Mouse (Mus musculus): ENCODE measurements around the gene Prr15.

Gene Prr15

DNA sequence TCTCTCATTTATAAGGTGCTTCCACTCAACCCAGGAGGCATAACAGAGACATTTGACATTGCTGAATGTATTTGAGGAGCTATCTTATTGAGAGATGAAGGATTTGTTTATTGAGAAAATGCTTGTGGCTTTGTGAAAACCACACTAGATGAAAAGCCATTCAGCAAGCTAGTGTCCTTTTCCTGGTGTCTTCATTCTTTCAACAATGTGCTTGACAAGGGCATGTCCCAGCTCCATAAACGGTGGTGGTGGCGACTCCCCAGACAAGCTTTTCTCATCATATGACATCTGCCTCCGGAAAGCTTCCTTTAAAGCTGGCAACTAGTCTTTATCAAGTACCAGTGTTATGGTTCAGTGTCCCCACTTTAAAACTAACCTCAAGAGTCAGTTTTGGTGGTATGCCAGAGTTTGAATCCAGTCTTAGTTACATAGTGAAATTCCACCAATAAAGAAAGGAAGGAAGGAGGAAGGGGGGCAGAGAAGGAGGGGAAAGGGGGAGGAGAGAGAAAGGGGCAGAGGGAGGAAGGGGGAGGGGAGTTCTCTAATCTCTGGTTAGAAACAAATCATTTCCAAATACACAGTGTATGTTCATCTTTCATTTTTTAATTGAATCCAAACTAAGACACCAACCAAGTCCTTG, at the start of gene Prr15:
Gene Prr15, plus strand, starts transcription at position 590 of the 640 bp plus-strand sequence.
- DNase-seq = no peak

DNA sequence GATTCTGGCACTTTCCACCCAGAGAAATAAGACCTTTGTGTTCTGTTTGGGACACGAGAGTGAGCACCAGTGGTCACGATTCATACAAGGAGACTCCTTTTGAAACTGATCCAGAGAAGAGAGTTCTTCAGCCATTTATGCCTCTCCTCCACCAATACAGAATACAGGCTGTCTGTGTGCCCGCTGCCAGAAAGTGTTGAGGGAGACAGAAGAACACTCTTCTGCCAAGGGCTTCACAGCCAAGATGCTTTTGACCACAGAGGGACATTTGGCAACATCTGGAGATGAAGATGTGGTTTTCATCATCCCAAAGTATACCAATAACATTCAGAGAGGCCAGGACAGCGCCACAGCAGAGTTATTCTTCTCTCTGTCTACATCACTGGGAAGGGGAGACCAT, 48.4 kb upstream of the Prr15 start:
- no peak for DNase-seq

DNA sequence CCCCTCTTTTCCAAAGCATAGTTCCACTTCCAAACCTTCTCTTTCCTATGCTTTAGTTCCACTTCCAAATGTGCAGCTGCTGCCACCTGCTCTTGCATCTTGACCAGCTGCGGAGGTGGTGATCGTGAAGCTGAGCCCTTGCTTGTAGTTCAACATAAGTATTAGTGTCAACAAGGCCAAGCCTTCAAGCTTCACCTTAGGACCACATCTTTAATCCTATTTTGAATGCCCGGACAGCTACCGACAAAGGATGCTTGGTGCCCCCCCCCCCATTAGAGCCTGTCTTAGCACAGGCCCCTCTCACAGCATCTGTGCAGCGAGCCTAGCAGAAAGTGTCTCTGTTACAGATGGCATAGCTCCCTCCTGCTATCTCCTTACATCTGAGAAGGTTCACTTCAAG, 47.8 kb upstream of the Prr15 start:
- DNase-seq = no peak

DNA sequence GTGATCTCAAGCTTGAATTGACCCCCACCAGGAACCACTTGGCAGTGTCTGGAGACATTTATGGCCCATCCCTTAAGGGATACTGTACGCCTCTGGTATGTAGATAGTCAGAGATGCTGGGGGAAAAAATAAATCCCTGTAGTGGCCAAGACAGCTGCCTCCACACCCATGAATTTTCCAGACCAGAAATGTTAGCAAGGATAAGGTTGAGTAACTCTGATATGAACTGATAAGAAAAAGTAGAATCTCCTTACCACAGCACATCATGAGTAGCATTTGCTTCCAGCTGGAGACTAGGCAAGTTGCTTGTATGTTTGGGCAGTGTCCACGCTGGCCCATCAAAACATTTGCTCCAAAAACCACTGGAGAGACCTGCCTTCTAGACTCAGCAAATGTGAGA, 47.0 kb upstream of the Prr15 start:
- DNase-seq = no peak

DNA sequence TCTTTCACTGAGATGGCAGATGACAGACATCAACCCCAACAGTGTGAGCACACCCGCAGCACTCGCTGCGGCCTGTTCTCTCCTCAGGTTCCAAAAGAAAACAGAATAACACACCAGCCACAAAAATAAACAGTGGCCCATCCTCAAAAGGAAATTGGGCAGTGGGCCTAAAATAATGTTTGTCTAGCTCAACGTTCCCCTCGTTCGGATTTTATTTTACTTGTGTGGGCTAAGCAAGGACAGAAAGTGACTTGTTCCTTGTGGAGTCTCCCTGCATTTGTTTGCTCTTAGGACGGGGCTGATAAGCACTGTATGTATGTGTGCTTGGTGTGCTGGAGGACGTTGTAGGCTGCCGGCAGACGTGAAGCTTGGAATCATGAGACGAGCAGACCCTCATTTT, 46.2 kb upstream of the Prr15 start:
- DNase-seq = no peak

DNA sequence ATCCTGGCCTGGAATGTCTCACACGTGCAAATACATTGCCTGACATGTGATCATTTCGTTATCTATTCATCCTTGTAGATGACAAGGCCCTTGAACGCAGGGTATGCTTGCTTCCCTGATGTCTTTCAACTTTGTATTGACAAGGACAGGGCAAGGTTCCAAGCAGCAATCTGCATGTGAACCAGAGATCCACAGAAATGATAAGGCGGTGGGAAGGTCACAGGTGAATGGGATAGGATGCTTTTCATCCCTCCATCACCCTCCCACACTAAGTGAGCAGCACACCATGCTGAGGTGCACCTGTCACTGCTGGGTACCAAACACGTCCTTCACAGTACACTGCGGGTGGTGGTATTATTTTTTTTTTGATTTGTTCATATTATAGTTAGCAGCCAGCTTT, 45.4 kb upstream of the Prr15 start:
- no peak for DNase-seq

DNA sequence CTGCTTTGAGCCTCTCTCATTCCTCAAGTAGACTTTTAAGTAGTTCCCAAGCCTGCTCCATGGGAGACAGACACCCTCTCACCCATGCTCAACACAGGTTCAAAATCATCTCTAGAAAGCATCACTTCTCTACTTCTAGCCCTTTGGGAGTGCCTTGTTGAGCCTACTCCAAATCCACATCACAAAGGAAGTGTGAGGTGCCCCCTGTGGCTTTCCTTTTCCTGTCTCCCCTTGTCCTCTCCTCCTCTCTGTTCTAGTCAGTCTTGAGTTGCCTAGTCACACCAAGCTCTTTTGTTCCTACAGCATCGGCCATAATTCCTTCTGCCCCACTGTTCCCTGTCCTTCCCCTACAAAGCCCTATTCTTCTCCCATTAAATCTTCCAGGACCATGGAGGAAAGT, 42.3 kb upstream of the Prr15 start:
- DNase-seq = no peak

DNA sequence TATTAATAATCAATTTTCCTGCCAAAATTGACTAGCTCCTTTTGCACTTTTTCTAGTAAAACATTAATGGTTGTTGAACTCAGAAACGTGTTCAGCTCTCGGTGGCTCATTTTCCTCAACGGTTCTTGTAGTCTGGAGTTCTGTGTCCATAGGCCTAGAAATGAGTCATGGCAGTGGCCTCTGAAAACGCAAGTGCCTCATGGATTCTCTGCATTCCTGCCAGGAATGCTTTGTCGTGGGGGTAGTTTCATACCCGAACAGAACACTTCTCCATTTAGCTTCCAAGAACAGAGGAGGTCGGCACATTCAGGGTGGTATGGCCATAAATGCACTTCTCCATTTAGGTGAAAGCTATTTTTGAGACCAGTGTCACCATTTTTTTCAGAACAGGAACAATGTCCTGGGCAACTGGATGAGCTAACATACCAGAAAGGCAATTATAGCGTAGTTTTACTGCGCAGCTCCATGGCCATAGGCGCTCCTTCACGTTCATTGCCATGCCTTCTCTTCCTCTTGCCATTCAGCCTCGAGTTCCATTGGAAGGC, 41.4 kb upstream of the Prr15 start:
- DNase-seq = no peak

DNA sequence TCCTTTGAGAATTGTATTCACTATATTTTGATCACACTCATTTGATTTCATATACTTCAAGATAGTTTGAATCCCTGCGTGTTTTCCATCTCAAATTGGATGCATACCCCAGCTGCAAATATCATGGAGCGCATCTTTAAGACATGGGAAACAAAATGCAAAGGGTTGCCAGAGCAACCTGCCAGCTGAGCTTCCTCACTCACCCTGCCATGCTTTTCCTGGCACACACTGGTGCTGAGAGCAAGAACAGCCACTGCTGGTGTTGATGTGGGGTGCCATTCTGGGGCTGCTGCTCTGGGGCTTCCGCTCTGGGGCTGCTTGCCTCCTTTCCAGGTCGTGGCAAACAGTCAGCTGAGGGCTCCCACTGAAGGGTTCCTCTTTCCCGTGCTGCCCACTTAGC, 38.8 kb upstream of the Prr15 start:
- DNase-seq = no peak

DNA sequence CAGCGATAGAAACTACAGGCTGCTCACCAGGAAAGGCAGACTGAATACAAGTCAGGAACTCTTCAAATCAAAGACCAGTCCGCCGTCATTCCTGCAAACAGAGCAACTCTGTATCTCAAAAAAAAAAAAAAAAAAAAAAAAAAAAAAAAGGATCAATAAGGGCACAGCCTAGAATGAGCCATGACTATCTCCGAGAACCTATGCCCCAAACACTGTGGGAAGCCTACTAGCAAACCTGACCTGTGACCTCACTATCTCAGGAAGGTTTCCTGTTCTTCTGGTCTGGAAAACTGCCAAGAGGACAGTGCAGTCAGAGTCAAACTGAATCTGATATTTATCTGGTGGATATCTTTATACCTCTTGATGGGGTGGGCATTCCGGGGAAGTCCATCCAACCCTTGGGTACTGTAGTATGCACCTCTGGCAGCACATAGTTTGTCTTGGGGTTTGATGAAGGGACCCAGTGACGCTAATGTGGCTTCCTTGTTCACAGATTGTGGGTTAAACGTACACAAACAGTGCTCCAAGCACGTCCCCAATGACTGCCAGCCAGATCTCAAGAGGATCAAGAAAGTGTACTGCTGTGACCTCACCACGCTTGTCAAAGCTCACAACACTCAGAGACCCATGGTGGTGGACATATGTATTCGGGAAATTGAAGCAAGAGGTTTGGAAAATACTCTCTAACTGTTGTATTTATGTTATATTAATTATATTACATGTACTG, 35.7 kb upstream of the Prr15 start:
- DNase-seq = no peak

DNA sequence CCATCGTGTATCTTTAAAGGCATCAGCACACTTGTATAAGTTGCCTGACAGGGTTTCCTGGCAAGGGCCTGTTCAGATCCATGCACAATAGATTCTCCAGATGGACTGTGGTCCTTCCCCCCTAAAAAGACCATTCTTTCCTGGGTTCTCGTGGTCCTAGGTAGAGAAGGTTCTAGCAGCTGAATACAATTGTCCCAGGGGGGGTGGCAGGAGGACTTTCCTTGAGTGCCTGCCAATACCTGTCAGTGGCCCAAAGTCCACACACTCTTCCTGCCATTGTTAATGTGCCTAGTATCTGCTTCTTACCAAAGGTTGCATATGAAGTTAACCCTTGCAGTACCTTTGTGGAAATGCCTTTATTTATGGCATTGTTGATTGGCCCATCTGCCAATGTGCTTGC, 28.4 kb upstream of the Prr15 start:
- DNase-seq = no peak

DNA sequence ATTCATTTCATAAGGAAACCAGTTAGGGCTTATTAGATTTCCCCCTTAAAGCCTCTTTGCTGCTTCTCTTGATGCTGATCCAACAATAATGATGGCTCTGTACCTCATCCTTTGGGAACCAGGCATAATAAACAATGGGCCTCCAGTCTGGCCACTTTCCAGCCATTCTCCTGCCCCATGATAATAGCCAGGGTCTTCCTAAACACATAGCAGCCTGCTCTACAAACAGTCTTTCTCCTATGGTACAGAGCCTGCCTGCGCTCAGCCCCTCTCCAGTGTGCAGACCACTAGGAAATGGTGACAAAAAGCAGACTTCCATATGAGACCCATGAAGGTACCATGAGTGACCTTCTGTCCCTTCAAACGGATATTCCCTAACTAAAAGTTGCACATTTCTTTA, 26.2 kb upstream of the Prr15 start:
- no peak for DNase-seq

DNA sequence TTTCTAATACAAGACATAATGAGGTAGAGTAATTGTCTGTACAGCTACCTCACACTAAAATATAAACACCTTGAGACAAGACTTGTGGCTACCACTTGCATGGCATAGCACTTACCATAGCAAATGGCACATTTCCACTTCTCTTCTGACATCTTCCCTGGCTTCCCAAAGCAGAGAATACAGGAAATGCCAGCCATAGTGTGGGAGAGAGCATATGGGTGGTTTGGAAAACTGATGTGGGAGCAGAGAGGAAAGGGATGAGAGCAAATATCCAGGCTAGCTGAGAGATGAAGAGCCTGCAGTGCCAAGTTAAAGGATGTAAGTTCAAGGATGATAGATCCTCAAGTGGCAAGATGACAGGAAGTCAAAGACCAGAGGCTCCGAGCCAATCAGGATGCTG, 19.9 kb upstream of the Prr15 start:
- no peak for DNase-seq

DNA sequence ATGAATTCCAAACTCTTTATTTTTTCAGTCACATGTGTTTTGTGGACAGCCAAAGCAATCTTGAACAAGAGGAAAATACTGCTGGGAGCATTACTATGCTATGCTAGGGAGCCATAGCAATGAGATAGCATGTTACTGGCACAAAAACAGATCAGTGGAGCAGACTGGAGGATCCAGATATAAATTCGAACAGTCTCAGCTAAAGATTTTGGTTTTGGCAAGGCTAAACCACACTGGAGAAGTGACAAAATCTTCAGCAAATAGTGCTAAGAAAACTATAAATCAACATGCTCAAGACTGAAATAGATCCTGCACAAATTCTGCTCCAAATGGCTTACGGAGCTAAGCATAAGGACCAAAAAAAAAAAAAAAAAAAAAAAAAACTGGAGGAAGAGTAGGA, 12.6 kb upstream of the Prr15 start:
- no peak for DNase-seq

DNA sequence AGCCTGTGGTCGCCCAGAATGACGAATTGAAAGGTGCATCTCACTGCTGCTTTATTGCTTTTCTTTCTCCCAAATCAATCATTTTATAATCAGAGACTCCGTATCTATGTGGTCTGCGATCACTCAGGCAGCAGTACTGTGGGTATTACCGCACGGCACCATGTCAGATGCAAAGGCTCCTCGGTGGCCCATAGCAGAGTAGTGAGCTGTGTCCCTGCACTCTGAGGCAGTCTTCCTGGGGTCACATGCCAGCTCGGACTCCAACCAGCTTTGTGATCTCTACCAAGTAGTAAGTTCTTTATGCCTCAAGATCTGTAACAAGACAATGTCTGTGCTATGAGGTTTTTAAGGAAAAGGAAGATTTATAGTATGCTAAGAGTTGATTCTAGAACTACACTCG, 7.0 kb upstream of the Prr15 start:
- no peak for DNase-seq

DNA sequence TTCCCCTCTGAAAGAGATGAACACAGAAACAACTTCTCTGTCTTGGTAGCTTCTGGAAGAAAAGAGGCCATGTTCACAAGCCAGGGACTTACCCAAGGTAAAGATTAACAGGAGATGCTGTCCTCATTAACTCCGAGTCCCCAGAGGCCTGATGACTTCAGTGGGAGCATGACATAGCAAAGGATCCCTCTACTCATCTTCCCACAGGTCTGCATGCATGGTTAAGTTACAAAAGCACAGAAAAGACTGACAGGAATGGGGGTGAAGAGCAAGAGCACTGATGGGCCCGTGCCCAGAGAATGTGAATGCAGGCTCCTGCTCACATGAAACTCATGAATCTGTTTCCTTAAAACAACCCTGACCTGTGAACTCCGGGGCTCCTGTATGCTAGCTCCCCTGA, 6.4 kb upstream of the Prr15 start:
- DNase-seq = no peak

DNA sequence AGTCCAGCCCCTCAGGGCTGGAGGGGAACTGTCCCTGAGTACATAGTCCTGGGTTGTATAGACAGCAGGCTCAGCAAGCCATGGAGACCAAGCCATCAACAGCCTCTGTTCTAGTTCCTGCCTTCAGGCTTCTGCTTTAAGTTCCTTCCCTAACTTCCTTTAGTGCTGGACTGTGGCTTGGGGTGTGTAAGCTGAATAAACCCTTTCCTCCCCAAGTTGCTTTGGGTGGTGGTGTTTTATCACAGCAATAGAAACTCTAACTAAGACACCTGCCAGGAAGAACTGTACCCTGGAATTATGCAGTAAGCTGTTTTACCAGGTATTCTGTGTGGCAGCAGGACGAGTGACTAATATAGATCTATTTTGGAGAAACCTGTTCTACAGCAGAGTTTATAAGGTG, 5.4 kb upstream of the Prr15 start:
- no peak for DNase-seq

DNA sequence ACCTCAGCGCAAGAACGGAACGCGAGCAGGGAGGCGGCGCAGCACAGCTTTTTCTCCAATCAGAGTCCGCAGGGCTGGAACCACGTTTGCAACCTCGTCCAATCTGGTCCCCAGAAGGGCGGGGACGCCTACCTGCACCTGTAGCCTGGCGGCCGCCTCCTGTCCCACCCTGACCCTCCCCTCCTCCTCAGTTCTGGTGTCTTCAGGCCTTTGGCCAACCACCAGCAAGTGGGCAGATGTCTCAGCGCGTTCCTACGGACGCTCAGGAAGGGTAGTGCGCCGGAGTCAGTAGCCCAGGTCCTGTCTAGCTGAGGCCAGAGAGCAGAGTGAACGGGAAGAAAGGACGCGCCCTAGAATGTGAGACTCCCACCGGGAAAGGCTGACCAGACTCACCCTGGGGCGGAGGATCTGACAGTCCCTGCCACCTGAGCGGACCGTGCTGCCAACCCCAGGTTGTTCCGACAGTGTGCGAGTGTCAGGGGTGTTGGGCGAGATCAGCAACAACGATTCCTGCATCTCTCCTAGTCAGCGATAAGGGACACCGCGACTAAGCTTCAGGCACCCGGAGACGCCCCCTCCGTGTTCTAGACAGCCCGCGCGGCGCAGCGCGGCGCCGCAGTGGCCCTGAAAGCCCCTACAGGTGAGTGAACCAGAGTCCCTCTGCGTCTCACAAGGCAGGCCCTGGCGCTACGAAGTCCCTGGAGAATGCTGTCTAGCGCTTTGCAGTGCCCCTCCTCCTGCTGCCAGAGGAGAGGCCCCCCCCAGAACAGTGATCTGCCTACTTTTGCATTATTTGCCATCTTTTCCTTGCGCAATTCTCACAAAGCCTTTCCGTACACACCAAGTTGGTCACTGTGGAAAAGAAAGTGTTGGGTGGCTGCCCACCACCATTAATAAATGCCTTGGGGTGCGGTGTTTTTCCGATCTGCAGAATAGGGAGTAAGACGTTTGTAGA, 1.3 kb downstream of the Prr15 start:
- peak; percentile 65 for DNase-seq

DNA sequence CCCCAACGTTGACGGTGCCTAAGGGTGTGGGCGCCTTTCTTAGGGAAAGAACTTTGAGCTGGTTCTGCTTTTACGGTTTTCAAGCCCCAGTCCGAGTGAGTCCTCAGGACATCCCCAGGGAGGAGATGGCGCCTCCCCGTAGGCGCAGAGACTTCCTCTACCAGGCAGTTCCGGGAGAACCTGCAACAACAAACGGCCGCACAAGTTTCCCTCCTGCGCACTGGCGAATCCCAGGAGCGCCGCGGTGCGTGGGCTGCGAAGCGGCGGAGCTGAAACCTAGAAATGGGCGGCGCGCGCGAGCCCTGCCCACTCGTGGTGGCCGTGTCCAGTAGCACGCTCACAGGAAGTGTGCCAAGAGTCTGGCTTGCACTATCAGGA, 2.0 kb downstream of the Prr15 start:
- DNase-seq = peak; percentile 64

DNA sequence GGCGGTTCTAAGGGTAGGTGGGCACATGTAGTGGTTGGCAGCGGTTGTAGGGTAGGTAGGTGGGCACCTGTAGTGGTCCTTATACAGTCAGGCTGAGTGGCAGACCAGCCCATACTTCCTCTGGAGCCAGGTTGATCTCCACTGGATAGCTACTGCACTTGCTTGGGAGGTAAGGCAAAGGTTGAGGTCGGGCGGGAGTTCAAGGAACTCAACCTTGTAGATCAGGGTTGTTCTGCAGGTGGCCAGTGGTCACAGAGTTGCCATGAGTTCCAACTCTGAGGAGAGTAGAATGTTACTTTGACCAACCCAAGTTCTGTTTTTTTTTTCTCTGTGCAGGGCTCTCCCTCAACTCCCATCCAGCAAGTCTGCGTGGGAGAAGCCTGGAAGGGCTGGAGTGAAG, 3.1 kb downstream of the Prr15 start:
- no peak for DNase-seq

DNA sequence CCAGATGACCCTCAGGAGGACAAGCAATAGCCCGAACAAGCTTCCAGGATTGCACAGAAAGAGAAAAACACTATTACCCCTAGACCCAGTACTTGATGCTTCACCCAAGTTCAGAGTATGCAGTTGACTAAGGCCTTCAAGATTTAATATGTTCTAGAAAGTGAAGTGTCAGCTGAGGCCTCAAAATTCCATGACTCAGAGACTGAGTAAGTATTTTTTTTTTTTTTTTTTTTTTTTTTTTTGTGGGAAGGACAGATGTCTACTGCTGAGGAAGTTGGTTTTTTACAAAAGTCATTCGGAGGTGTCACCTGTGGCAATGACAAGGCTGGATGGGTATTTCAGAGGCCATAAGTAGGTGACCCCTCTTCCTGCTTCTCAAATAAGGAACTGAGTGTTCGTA, 4.0 kb downstream of the Prr15 start:
- DNase-seq = no peak

DNA sequence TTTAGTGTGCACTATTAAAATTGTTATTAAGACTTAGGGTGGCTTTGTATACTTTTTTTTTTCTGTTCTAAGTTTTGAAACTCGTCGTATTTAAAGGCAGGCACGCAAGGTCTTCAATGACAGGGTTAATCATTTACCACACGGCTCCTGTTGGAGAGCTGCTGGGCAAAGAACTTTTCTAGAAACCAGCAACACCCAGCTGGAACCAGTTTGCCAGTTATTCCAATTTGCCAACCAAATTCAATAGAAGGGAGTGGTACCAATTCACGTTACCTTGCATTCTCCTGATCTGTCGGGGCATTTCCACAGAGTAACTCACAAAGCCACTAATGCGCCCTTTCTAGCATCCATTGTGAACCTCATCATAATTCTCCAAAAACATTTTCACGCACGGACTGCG, 4.5 kb downstream of the Prr15 start:
- DNase-seq = no peak

DNA sequence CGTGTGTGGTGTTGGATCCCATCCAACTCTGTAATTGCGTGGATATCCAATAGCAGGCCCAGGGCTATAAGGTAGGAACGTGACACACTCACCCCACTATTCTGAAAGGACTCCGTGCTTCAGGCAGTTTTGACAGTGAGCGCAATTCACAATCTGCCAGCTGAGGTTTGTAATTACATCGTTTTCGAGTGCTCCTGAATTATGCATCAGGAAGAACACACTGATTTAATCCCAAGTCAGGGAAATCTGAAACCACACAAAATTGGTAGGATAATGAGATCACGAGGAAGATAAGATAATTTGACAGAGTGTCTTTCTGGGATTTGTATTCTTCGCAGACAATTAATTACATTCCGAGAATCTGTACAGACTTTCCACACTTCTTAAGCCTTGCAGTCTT, 6.1 kb downstream of the Prr15 start:
- no peak for DNase-seq

DNA sequence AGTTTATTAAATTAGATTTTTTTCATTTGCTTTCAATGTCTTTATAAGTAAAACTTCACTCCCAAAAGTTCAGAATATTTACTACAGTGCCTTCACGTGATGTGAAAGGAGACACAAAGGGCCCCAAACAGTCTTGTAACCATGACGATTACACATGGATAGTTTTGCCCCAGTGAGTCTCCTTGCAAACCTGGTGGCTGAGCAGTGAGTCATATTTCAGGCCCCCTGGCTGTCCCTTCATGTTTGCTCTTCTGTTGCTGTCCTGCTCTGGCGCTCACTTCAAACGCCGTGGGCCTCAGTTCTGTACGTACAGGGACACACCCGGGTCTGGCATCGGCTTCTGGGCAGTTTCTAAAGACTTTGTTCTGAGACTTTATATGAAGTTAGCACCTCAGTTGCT, 6.6 kb downstream of the Prr15 start:
- DNase-seq = no peak

Data from cerebellum, adult 11-12 months (tissue).